Mouse (Mus musculus): ENCODE measurements around the gene Ccdc34. TPM values are rescaled to one million over a fixed set of nuclear protein-coding genes. Genes with fewer than 3 reads are reported as not detected.
A peak's percentile ranks its signal among the peaks of the same experiment; 100 is the strongest.

The Ccdc34 gene
- polyA plus RNA-seq (2015; fragmentation: Nextera tagmentation; extraction: Ambion mirVana) = 33.5 and 38.7 TPM in 2 replicates

DNA sequence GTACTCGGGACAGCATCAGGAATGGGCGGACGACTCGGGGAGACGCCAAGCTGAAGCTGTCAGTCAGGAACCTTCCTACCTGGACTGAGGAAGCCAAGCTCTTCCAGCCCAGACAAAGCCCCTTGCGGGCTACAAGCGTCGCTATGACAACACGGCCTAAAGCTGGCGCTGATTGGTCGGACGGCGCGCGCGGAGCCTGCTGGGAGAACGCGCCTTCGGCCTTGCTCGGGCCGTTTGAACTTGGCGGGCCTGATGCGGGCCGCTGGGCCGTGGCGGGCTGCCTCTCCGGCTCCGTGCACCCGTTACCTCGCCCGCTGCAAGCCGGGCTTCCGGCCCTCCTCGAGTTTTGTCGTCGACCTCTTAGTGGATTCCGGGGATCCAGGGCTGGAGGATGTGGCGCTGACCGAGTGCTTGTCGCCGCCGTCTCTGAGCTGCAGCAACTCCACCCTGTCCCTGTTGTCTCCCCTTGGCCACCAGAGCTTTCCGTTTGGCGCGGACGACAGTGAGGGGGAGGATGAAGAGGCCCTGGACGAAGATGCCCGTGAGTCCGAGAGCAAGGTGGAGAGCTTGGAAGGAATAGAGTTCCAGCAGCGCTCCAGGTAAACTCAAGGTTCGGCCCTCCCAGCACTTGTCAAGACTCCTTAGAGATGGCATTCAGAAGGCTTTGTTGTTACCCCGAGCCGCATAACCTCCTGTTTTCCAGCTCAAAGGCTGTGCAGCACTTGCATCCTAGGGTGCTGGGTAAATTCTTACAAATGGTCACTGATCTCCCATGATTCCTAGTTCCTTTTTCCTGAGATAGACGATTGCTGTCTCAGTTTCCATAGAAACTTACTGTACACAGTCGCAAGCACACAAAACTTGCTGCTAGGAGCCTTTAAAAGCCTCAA lies at the start of gene Ccdc34:
Gene Ccdc34, plus strand, starts transcription at position 202 of the 890 bp plus-strand sequence.
- peak within 1 kb of the TSS; percentile 72 for H3K27ac ChIP-seq (ENCODE audit: low read length)
- H3K36me3 ChIP-seq (ENCODE audit: control insufficient read depth, insufficient read depth, low read length) = peaks cover 8% of the 10 kb centered on the region
- no peaks in the 10 kb centered on the region for H3K9me3 ChIP-seq (ENCODE audit: control insufficient read depth, low read length)
- peak within 1 kb of the TSS; percentile 76 for H3K4me2 ChIP-seq (ENCODE audit: low read depth, low read length)
- H3K4me3 ChIP-seq (ENCODE audit: low read length) = peak within 1 kb of the TSS; percentile 86
- WGBS = under 1% methylated on average over 54 of the region's 55 CpGs
- peak; percentile 100 for ATAC-seq (ENCODE audit: low read depth)
- H3K27me3 ChIP-seq (ENCODE audit: control insufficient read depth, insufficient read depth, low read depth, low read length) = peaks cover 2% of the 10 kb centered on the region; the same call in 1 of the 2 replicates
- H3K4me1 ChIP-seq (replicated peaks; ENCODE audit: control insufficient read depth, insufficient read depth, low read length) = peaks cover 8% of the 10 kb centered on the region
- peak within 1 kb of the TSS; percentile 94 for H3K9ac ChIP-seq (ENCODE audit: low read length)

DNA sequence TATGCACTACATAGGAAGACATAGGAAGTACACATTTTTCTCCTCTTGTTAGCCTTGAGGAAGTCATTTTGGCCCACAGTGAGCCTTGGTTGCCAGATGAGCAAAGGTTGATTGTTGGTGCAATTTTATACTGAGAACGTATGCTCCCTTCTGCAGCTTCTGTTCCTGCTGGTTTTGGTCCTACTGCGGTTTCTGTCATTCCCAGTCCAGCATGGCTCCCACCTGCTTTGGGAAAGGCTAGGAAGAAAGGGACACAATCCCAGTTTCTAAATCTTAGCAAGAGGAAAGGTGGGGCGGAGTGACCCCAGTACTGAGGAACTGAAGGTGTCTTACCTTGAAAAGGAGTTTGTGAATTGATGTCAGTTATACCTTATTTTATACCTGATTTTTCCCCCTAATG lies 48.2 kb upstream of the Ccdc34 start:
- Histone ChIP-seq H3K9me3 (ENCODE audit: control insufficient read depth, low read length) (no peaks in the 10 kb centered on the region), H3K27me3 (ENCODE audit: control insufficient read depth, insufficient read depth, low read depth, low read length) (no peaks in the 10 kb centered on the region; the same call in 1 of the 2 replicates), H3K4me3 (ENCODE audit: low read length) (no peak overlapping the region), H3K9ac (ENCODE audit: low read length) (no peak overlapping the region), H3K4me1 (replicated peaks; ENCODE audit: control insufficient read depth, insufficient read depth, low read length) (no peaks in the 10 kb centered on the region), H3K27ac (ENCODE audit: low read length) (no peak overlapping the region), H3K36me3 (ENCODE audit: control insufficient read depth, insufficient read depth, low read length) (no peaks in the 10 kb centered on the region), H3K4me2 (ENCODE audit: low read depth, low read length) (no peak overlapping the region)
- no peak for ATAC-seq (ENCODE audit: low read depth)
- WGBS = 85% methylated on average over 3 of the region's 3 CpGs

DNA sequence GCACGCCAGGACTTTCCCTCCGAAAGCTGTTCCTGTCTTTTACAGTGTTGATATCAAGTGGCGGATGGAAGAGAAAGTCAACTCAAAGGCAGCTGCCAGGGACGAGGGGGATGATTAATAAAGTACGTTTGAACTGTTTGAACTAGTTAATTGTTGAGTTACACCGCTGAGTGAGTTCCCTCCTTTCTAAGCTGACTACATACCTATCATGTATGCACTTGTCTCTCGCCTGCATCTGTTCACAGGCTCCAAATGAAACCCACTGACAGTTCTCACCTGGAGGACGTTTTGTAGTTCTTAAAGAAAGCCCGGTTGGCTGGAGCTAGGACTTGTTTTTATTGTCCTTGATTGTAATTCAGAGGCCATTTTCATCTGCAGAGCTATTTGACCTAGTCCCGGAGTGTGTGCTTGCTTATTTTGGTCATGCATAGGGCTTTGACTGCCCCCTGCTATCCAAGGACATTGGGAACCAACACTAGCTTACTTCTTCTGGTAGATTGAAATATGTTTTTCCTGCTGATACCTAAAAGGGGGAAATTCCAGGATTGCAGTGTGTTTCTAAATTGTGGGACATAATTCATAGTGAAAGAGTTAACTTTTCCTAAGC lies 47.6 kb upstream of the Ccdc34 start:
- 38% methylated on average over 10 of the region's 10 CpGs for WGBS
- ATAC-seq (ENCODE audit: low read depth) = no peak
- H3K27ac ChIP-seq (ENCODE audit: low read length) = no peak overlapping the region

DNA sequence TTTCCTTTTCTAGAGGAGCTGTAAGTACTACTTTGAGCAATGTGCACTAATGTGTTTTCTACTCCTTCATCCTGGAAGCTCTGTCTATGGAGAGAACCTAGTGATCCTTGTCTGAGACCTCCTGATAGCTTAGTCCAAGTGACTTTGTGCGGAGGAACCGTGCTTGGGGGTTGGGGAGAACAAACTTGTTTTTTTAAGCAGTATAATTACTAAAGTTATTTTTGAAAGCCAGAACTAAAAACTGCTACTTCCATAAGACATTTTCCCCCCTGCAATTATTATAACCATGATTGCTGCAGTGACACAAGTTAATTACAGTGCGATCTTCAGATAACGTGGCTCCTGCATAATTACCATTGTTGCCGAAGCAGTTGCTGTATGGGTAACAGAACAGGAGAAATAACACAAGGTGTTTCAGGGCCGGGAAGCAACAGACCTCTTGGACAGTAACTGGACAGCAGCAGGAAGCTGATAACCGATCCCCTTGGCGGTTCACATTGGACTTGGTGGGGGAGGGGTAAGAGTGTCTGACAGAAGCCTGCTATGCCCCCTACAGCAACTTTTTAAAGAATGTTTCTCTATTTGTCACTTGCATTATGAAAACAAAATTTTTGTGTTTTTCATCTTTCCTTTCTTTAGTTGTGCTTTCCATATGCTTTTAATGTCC lies 46.7 kb upstream of the Ccdc34 start:
- no peak for ATAC-seq (ENCODE audit: low read depth)
- no peak overlapping the region for H3K4me2 ChIP-seq (ENCODE audit: low read depth, low read length)
- 63% methylated on average over 8 of the region's 8 CpGs for WGBS
- no peak overlapping the region for H3K9ac ChIP-seq (ENCODE audit: low read length)
- H3K9me3 ChIP-seq (ENCODE audit: control insufficient read depth, low read length) = no peaks in the 10 kb centered on the region
- H3K4me3 ChIP-seq (ENCODE audit: low read length) = no peak overlapping the region
- no peaks in the 10 kb centered on the region for H3K36me3 ChIP-seq (ENCODE audit: control insufficient read depth, insufficient read depth, low read length)
- no peaks in the 10 kb centered on the region for H3K4me1 ChIP-seq (replicated peaks; ENCODE audit: control insufficient read depth, insufficient read depth, low read length)
- H3K27me3 ChIP-seq (ENCODE audit: control insufficient read depth, insufficient read depth, low read depth, low read length) = no peaks in the 10 kb centered on the region; the same call in 1 of the 2 replicates
- H3K27ac ChIP-seq (ENCODE audit: low read length) = no peak overlapping the region

More for the DNA sequence above, 47.6 kb upstream of the Ccdc34 start:
- no peak overlapping the region for H3K9ac ChIP-seq (ENCODE audit: low read length)
- H3K36me3 ChIP-seq (ENCODE audit: control insufficient read depth, insufficient read depth, low read length) = no peaks in the 10 kb centered on the region
- H3K27me3 ChIP-seq (ENCODE audit: control insufficient read depth, insufficient read depth, low read depth, low read length) = no peaks in the 10 kb centered on the region; the same call in 1 of the 2 replicates
- H3K9me3 ChIP-seq (ENCODE audit: control insufficient read depth, low read length) = no peaks in the 10 kb centered on the region
- H3K4me2 ChIP-seq (ENCODE audit: low read depth, low read length) = no peak overlapping the region
- H3K4me1 ChIP-seq (replicated peaks; ENCODE audit: control insufficient read depth, insufficient read depth, low read length) = no peaks in the 10 kb centered on the region
- no peak overlapping the region for H3K4me3 ChIP-seq (ENCODE audit: low read length)

DNA sequence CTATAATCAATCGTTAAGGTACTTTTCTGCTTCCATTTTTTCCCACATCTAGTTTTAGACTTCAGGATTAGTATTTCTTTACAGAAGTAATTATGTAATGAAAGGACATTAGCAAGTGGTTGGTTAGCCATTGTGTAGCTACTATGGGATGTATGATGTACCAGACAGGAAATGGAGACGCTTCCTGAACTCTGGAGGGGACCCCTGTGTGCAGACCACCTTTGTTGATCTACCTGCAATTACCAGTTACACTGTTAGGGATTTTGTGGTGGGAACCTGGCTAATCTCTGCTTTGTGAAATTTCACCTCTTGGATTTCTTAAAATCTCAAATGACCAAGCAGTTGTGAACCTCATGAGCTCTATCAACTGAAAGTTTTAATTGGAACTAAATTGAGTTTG lies 45.3 kb upstream of the Ccdc34 start:
- H3K27me3 ChIP-seq (ENCODE audit: control insufficient read depth, insufficient read depth, low read depth, low read length) = no peaks in the 10 kb centered on the region; the same call in 1 of the 2 replicates
- WGBS = 89% methylated on average over 2 of the region's 2 CpGs
- H3K36me3 ChIP-seq (ENCODE audit: control insufficient read depth, insufficient read depth, low read length) = no peaks in the 10 kb centered on the region
- H3K4me2 ChIP-seq (ENCODE audit: low read depth, low read length) = no peak overlapping the region
- no peak for ATAC-seq (ENCODE audit: low read depth)
- H3K9ac ChIP-seq (ENCODE audit: low read length) = no peak overlapping the region
- no peak overlapping the region for H3K4me3 ChIP-seq (ENCODE audit: low read length)
- no peaks in the 10 kb centered on the region for H3K4me1 ChIP-seq (replicated peaks; ENCODE audit: control insufficient read depth, insufficient read depth, low read length)
- H3K27ac ChIP-seq (ENCODE audit: low read length) = no peak overlapping the region
- no peaks in the 10 kb centered on the region for H3K9me3 ChIP-seq (ENCODE audit: control insufficient read depth, low read length)

DNA sequence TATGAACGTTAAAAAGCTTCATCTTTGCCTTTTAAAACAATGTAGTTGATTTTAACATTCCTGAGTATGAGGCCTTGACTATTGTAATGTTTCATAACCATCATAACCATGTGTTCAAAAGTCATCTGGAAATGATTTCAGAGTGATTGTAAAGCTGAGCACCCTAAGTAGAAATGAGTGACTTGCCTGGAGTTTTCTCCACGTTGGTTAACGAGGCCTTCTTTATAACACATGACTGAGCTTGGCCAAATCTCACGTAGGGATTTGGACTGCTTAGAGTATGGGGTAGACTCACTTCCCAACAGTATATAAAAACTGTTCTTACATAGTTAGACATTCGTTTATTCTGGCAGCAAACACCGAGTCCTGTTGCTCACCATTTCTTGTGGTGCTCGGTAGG lies 44.7 kb upstream of the Ccdc34 start:
- WGBS = 74% methylated on average over 7 of the region's 7 CpGs
- Histone ChIP-seq H3K9ac (ENCODE audit: low read length) (no peak overlapping the region), H3K36me3 (ENCODE audit: control insufficient read depth, insufficient read depth, low read length) (no peaks in the 10 kb centered on the region), H3K4me2 (ENCODE audit: low read depth, low read length) (no peak overlapping the region), H3K9me3 (ENCODE audit: control insufficient read depth, low read length) (no peaks in the 10 kb centered on the region), H3K4me3 (ENCODE audit: low read length) (no peak overlapping the region), H3K4me1 (replicated peaks; ENCODE audit: control insufficient read depth, insufficient read depth, low read length) (no peaks in the 10 kb centered on the region), H3K27me3 (ENCODE audit: control insufficient read depth, insufficient read depth, low read depth, low read length) (no peaks in the 10 kb centered on the region; the same call in 1 of the 2 replicates), H3K27ac (ENCODE audit: low read length) (no peak overlapping the region)
- ATAC-seq (ENCODE audit: low read depth) = no peak

DNA sequence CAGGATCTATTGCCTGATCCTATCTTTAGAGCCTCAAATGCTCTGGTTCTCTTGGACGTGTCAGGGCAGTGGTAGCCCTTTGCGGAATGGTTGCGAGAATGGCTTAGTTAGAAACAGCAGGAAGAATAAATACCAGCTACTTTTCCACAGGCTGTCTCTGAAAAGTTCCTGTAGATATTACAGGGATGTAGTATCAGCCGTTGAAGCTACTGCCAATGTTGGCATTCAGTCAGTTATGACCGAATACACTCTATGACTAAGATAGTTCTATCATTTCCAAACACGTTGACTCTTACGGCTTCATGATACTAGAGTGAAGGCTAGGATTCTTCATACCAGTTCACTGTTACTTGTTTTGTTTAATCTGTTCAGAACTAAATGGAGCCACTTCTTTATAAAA lies 42.8 kb upstream of the Ccdc34 start:
- Histone ChIP-seq H3K27me3 (ENCODE audit: control insufficient read depth, insufficient read depth, low read depth, low read length) (no peaks in the 10 kb centered on the region; the same call in 1 of the 2 replicates), H3K36me3 (ENCODE audit: control insufficient read depth, insufficient read depth, low read length) (no peaks in the 10 kb centered on the region), H3K4me2 (ENCODE audit: low read depth, low read length) (no peak overlapping the region), H3K9ac (ENCODE audit: low read length) (no peak overlapping the region), H3K4me1 (replicated peaks; ENCODE audit: control insufficient read depth, insufficient read depth, low read length) (no peaks in the 10 kb centered on the region), H3K27ac (ENCODE audit: low read length) (no peak overlapping the region), H3K4me3 (ENCODE audit: low read length) (no peak overlapping the region), H3K9me3 (ENCODE audit: control insufficient read depth, low read length) (no peaks in the 10 kb centered on the region)
- ATAC-seq (ENCODE audit: low read depth) = no peak
- 89% methylated on average over 7 of the region's 7 CpGs for WGBS

DNA sequence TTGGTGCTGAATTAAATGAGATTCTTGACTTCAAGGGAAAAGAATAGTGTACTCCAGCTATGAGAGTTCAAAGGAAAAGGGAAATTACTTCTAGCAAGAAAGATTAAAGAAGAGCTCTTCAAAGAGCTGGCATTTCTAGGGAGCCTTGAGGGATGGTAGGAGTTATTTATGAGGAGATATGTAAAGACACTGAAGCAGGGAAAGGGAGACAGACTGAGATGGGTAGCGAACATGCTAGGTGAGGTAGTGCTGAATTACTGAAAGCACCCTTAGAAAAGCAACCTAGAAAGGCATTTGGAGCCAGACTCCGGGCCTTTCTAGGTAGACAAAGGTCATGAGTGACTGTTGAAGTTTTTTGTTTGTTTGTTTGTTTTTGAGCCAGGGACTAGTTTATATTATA lies 41.4 kb upstream of the Ccdc34 start:
- WGBS = 77% methylated on average over 2 of the region's 2 CpGs
- Histone ChIP-seq H3K9me3 (ENCODE audit: control insufficient read depth, low read length) (no peaks in the 10 kb centered on the region), H3K9ac (ENCODE audit: low read length) (no peak overlapping the region), H3K27ac (ENCODE audit: low read length) (no peak overlapping the region), H3K4me1 (replicated peaks; ENCODE audit: control insufficient read depth, insufficient read depth, low read length) (no peaks in the 10 kb centered on the region), H3K4me3 (ENCODE audit: low read length) (no peak overlapping the region), H3K27me3 (ENCODE audit: control insufficient read depth, insufficient read depth, low read depth, low read length) (no peaks in the 10 kb centered on the region; the same call in 1 of the 2 replicates), H3K36me3 (ENCODE audit: control insufficient read depth, insufficient read depth, low read length) (no peaks in the 10 kb centered on the region), H3K4me2 (ENCODE audit: low read depth, low read length) (no peak overlapping the region)
- no peak for ATAC-seq (ENCODE audit: low read depth)

DNA sequence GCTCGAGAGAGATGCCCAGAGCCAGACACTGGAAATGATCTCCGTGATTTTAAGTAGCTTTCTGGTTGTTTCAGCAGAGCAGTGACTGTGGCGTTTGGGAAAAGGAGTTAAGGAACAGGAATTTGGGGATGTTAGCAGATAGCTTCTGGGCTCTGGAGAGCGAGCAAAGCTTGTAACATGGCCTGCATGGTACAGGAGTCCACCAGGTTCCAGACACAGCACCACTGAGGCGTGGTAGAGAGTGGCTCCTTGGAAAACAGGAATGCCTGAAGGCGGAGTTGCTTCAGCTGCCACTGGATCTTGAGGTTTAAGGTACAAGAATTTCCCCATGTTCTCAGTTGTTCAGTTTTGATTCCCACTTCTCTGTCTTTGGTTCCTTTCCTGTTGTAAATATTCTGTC lies 40.3 kb upstream of the Ccdc34 start:
- Histone ChIP-seq H3K4me2 (ENCODE audit: low read depth, low read length) (no peak overlapping the region), H3K4me1 (replicated peaks; ENCODE audit: control insufficient read depth, insufficient read depth, low read length) (no peaks in the 10 kb centered on the region), H3K9me3 (ENCODE audit: control insufficient read depth, low read length) (no peaks in the 10 kb centered on the region), H3K4me3 (ENCODE audit: low read length) (no peak overlapping the region), H3K27me3 (ENCODE audit: control insufficient read depth, insufficient read depth, low read depth, low read length) (peaks cover 3% of the 10 kb centered on the region), H3K27ac (ENCODE audit: low read length) (no peak overlapping the region), H3K36me3 (ENCODE audit: control insufficient read depth, insufficient read depth, low read length) (no peaks in the 10 kb centered on the region), H3K9ac (ENCODE audit: low read length) (no peak overlapping the region)
- no peak for ATAC-seq (ENCODE audit: low read depth)
- 85% methylated on average over 6 of the region's 6 CpGs for WGBS
